Mouse (Mus musculus): ENCODE results near the gene Zfp825. TPM values are rescaled to one million over a fixed set of nuclear protein-coding genes. Genes with fewer than 3 reads are reported as not detected.
"Not testable (repeated sequence)": the region's sequence is repeated elsewhere in the genome, so short reads cannot be mapped to it uniquely, and the experiment has no call there.

The Zfp825 gene
- 1 to 10 TPM; 6.6 to 6.9 TPM for total RNA-seq (2021)
- long read RNA-seq, experiment 1, partial matches to known transcripts: 0 of 5 reads
- long read RNA-seq, experiment 1, other reads (novel, unspliced or antisense): 1 of 5 reads
- long read RNA-seq, experiment 2, partial matches to known transcripts: 0 of 5 reads
- long read RNA-seq, experiment 2, other reads (novel, unspliced or antisense): 1 of 5 reads

- intact Hi-C loops (cut with DNase I; ENCODE audit: low total_unique reads): no loop called here
- peak; percentile 68 for DNase-seq
Measured at GRCm38 (mm10) chr13:74493911-74494679, at the start of gene Zfp825. TSS of gene Zfp825 (minus strand) at chr13:74493992.

DNA sequence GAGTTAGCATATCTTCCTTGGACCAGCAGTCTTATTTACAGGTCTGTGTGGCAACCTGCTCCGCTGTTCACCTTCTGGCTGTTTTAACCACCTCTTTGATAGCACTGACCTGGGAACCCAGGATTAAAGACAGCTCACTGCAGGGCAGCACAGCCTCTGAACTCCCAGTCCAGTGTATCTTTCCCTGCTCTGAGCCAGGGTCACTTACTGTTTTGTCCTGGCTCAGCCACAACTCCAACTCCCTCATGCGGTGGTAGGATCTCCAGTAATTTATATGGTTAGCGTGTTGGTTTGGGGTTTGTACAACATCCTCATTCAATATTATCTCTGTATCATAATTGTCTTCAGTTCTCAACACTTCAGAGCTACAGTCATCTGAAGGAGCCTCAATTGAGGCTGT is 41.6 kb upstream of the Zfp825 start:
- intact Hi-C loops (cut with DNase I; ENCODE audit: low total_unique reads); DNase-seq: not testable (repeated sequence)

DNA sequence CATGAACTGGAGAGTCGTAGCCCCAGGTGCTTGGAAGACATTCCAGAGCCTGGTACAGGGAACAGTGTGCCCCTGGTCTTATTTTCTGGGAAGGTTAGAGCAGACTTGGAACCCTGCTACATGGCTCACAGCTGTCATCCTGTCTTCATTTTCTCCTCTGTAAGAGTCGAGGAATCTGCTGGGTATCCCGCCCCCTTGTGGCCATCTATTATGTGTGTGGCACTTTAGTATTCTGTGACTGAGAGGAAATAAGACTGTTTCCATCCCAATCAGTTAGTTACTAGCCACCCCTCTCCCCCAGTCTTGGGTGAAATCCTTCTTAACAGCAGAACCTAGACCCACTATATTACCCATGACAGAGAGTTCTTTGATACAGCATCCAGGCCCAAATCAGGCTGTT is 41.1 kb upstream of the Zfp825 start:
- intact Hi-C loops (cut with DNase I; ENCODE audit: low total_unique reads): not testable (repeated sequence)
- DNase-seq: peak; percentile 48

- intact Hi-C loops (cut with DNase I; ENCODE audit: low total_unique reads): no loop called here
- no peak for DNase-seq
Measured at GRCm38 (mm10) chr13:74534096-74534495, 40.3 kb upstream of the Zfp825 start.

GRCm38 (mm10) chr13:74531251-74531650 is 37.5 kb upstream of the Zfp825 start:
- intact Hi-C loops (cut with DNase I; ENCODE audit: low total_unique reads); DNase-seq: not testable (repeated sequence)

- intact Hi-C loops (cut with DNase I; ENCODE audit: low total_unique reads): not testable (repeated sequence)
Measured at GRCm38 (mm10) chr13:74529372-74529715, 35.6 kb upstream of the Zfp825 start.

GRCm38 (mm10) chr13:74528519-74529371 is 35.0 kb upstream of the Zfp825 start:
- intact Hi-C loops (cut with DNase I; ENCODE audit: low total_unique reads): not testable (repeated sequence)

More at GRCm38 (mm10) chr13:74529372-74529715, 35.6 kb upstream of the Zfp825 start:
- DNase-seq: not testable (repeated sequence)

DNA sequence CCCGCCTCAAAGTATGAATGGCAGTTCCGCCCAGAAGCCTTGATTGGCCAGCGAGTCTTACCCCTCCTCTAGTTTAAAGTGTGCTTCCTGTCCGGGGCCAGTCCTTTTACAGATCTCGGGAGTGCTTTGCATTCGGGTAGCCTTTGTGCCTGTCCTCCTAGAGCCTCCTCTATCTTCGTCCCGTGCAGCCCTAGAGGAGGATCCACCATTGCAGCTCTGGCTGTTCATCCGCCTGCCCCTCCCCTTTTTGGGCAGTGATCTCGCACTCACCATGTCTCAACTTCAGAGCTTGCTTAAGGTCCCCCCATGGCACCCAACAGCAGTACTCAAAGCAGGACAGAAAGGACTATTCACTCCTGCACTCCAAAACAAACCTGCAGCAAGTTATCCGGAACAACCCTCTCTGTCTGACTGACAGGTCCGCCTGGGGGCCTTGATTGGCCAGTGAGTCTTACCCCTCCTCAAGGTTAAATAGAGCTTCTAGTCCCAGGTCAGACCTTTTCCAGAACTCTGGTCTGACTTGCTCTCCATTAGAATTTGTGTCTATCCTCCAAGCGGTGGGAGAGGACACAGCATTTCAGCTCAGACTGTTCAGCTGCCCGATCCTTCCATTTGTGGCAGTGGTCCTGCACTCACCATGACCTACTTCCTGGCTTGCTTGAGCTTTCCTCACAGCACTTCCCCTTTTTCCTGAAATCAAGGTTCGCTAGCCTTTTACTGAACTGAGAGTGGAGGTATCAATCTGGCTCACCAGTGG is 28.9 kb upstream of the Zfp825 start:
- DNase-seq: peak; percentile 79
- intact Hi-C loops (cut with DNase I; ENCODE audit: low total_unique reads): no loop called here

More at GRCm38 (mm10) chr13:74528519-74529371, 35.0 kb upstream of the Zfp825 start:
- DNase-seq: not testable (repeated sequence)

DNA sequence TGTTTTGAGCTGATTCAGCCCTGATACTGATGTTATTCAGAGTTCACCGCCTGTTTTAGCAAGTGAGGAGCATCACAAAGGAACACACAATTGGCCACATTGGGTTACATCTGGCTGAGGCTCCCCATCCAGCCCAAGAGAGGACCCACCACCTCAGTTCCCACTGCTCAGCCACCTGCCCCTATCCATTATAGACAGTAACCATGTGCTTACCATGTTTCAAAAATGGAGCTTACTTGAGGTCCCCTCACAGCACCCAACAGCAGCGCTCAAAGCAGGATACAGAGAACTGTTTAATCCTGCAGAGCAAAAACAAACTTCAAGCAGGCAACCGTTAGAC is 28.3 kb upstream of the Zfp825 start:
- intact Hi-C loops (cut with DNase I; ENCODE audit: low total_unique reads); DNase-seq: not testable (repeated sequence)

GRCm38 (mm10) chr13:74507981-74508380 is 14.2 kb upstream of the Zfp825 start:
- intact Hi-C loops (cut with DNase I; ENCODE audit: low total_unique reads); DNase-seq: not testable (repeated sequence)

- DNase-seq; intact Hi-C loops (cut with DNase I; ENCODE audit: low total_unique reads): not testable (repeated sequence)
Measured at GRCm38 (mm10) chr13:74502851-74503250, 9.1 kb upstream of the Zfp825 start.

DNA sequence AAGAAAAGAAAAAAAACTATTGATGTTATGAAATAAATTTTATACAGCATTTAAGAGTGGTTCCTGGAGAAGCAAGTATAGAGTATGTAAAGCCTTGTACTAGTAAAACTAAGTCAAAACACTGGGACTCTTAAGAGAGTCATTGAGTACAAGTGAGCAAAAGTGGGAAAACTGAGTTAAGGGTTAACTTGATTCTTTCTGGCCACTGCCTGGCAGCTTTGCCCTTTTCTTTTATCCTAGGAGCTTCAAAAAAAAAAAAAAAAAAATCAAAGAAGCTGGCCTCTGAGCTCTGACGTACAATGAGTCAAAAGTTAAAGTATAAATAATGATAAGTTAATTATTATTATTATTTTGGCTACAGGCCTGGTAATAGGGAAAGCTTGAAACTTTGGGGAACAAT is 5.9 kb upstream of the Zfp825 start:
- DNase-seq; intact Hi-C loops (cut with DNase I; ENCODE audit: low total_unique reads): not testable (repeated sequence)

- DNase-seq; intact Hi-C loops (cut with DNase I; ENCODE audit: low total_unique reads): not testable (repeated sequence)
Measured at GRCm38 (mm10) chr13:74484326-74484725, 9.5 kb downstream of the Zfp825 start.

- DNase-seq; intact Hi-C loops (cut with DNase I; ENCODE audit: low total_unique reads): not testable (repeated sequence)
Measured at GRCm38 (mm10) chr13:74471468-74471867, 22.3 kb downstream of the Zfp825 start.

- intact Hi-C loops (cut with DNase I; ENCODE audit: low total_unique reads): no loop called here
- peak; percentile 82 for DNase-seq
Measured at GRCm38 (mm10) chr13:74462699-74463385, 30.9 kb downstream of the Zfp825 start.

- intact Hi-C loops (cut with DNase I; ENCODE audit: low total_unique reads); DNase-seq: not testable (repeated sequence)
Measured at GRCm38 (mm10) chr13:74462318-74462698, 31.5 kb downstream of the Zfp825 start.

- no peak for DNase-seq
- intact Hi-C loops (cut with DNase I; ENCODE audit: low total_unique reads): no loop called here
Measured at GRCm38 (mm10) chr13:74439895-74440294, 53.9 kb downstream of the Zfp825 start.
